Mouse (Mus musculus): ENCODE measurements around the gene Bdh1.

- TF ChIP-seq CTCF (IDR thresholded peaks at IDR 0.05; ENCODE audit: low read depth): no peak
- no peak for TF ChIP-seq EP300 (optimal IDR thresholded peaks at IDR 0.05)
Measured at GRCm38 (mm10) chr16:31487266-31487665, 65.2 kb downstream of the Bdh1 start.
